Mouse (Mus musculus) heart, postnatal 0 days (tissue): ENCODE data around the gene Rchy1. TPM values are rescaled to one million over a fixed set of nuclear protein-coding genes. Genes with fewer than 3 reads are reported as not detected.
"Not testable (repeated sequence)": the region's sequence is repeated elsewhere in the genome, so short reads cannot be mapped to it uniquely, and the experiment has no call there.

Experiments used
- ATAC-seq: fragments of 200-750 bp; cut with Nextera tagmentation; 2 replicates; pipeline ENCODE4 v1.8.0; 2017; ENCODE audit warnings: low read depth, moderate number of reproducible peaks, moderate library complexity; ENCODE audit not compliant: insufficient read depth
- DNase-seq: peaks from one replicate; pipeline ENCODE4 v3.0.0-alpha.2; 2016; ENCODE audit warnings: low spot score
- H3K27ac ChIP-seq: fragments of 300-500 bp; sonication (generic); 2 replicates; pipeline ENCODE4 v1.5.1; 2014; ENCODE audit warnings: low read depth, mild to moderate bottlenecking
- H3K27me3 ChIP-seq: fragments of 300-500 bp; sonication (generic); 2 replicates; pipeline ENCODE4 v1.6.1; 2014; ENCODE audit warnings: low read length, mixed read lengths; ENCODE audit not compliant: control insufficient read depth, insufficient read depth
- H3K36me3 ChIP-seq: fragments of 300-500 bp; sonication (generic); replicated peaks from 2 replicates; pipeline ENCODE4 v1.6.1; 2014; ENCODE audit warnings: low read length, mixed read lengths; ENCODE audit not compliant: control insufficient read depth, insufficient read depth
- H3K4me1 ChIP-seq: fragments of 300-500 bp; sonication (generic); 2 replicates; pipeline ENCODE4 v1.6.1; 2014; ENCODE audit warnings: antibody characterized with exemption; ENCODE audit not compliant: control insufficient read depth, insufficient read depth
- H3K4me2 ChIP-seq: fragments of 300-500 bp; sonication (generic); 2 replicates; pipeline ENCODE4 v1.6.1; 2014; ENCODE audit warnings: low read depth, mild to moderate bottlenecking, low read length, moderate library complexity
- H3K4me3 ChIP-seq: fragments of 300-500 bp; sonication (generic); 2 replicates; pipeline ENCODE4 v1.5.1; 2014; ENCODE audit warnings: low read depth, low read length
- H3K9ac ChIP-seq: fragments of 300-500 bp; sonication (generic); replicated peaks from 2 replicates; pipeline ENCODE4 v1.6.1; 2014; ENCODE audit warnings: low read depth, low read length, mixed read lengths
- H3K9me3 ChIP-seq: fragments of 300-500 bp; sonication (generic); replicated peaks from 2 replicates; pipeline ENCODE4 v1.6.1; 2016; ENCODE audit warnings: low read length; ENCODE audit not compliant: control insufficient read depth
- CTCF ChIP-seq: IDR thresholded peaks from 2 replicates; pipeline ENCODE4 v1.5.1; 2016; ENCODE audit warnings: antibody characterized with exemption, control low read depth, low read depth
- EP300 ChIP-seq: IDR thresholded peaks from 2 replicates; pipeline ENCODE4 v1.6.1; 2016; ENCODE audit warnings: antibody characterized with exemption, low read depth
- WGBS: fragments of 180-500 bp; shearing (Covaris S2); extraction: QIAGEN DNeasy Blood & Tissue Kit; methylation state at CpG from one replicate; pipeline ENCODE4 v1.1.7; 2014; 5-methylcytosine and 5-hydroxymethylcytosine counted together
- polyA plus RNA-seq: library from polyadenylated mRNA; unstranded; fragments of >200 nt; fragmentation: Nextera tagmentation; extraction: Ambion mirVana; gene quantifications from 2 replicates; pipeline ENCODE4 v1.2.1, GENCODE M21; 2015
- total RNA-seq: library from RNA; depleted of rRNA; stranded (reverse); fragments of >200 nt; gene quantifications from 2 replicates; pipeline ENCODE4 v1.2.3, GENCODE M21; 2014; ENCODE audit warnings: low replicate concordance

Rchy1 gene
- total and polyA plus RNA-seq, 2 experiments from 2014 or later, result 20.4 to 65.8 TPM

DNA sequence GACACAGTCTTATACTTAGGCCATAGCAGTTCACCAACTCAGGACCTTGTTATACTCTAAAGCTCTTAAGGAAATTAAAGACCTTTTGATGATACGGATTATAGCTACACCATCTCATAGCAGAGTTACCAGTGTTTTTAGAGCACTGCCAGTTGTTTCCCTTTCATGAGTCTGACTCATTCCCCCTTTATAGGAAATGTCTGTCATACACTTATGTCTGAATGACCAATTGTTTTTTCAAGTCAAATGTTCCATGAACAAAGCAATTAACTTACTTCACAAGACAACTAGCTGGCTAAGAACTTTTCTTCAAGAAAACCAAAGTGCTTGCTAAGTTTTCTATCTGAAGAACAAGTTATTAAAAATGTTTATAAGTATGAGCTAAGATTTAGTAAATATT is 2.9 kb downstream of the Rchy1 start:
- H3K4me2 ChIP-seq, result peak overlapping the region; percentile 88; the same call in 1 of the 2 replicates
- TF ChIP-seq EP300, result no peak
- TF ChIP-seq CTCF, result no peak
- 56% methylated on average over 1 of the region's 1 CpGs for WGBS

DNA sequence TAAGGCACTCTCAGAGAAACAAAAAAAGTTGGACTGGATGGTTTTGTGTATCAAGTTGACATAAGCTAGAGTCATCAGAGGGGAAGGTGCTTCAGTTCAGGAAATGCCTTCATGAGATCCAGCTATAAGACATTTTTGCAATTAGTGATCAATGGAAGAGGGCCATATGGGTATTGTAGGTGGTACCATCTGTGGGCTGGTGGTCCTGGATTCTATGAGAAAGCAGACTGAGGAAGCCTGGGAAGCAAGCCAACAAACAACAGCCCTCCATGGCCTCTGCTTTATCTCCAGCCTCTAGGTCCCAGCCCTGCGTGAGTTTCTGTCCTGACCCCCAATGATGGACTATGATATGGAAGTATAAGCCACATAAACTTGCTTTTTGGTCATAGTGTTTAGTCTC is 3.8 kb downstream of the Rchy1 start:
- peaks cover 28% of the 10 kb centered on the region for H3K36me3 ChIP-seq
- H3K27ac ChIP-seq, result no peak overlapping the region
- WGBS, result 33% methylated on average over 1 of the region's 1 CpGs
- no peak for TF ChIP-seq CTCF
- TF ChIP-seq EP300, result no peak
- DNase-seq (no peak), ATAC-seq (no peak)
- peaks cover 16% of the 10 kb centered on the region for H3K4me1 ChIP-seq
- no peaks in the 10 kb centered on the region for H3K9me3 ChIP-seq
- H3K27me3 ChIP-seq, result no peaks in the 10 kb centered on the region
- H3K4me3 ChIP-seq, result no peak overlapping the region
- no peak overlapping the region for H3K9ac ChIP-seq
- H3K4me2 ChIP-seq, result no peak overlapping the region

More for the DNA sequence above, 2.9 kb downstream of the Rchy1 start:
- peaks cover 16% of the 10 kb centered on the region for H3K4me1 ChIP-seq
- H3K9ac ChIP-seq, result no peak overlapping the region
- DNase-seq, result peak; percentile 21
- peaks cover 20% of the 10 kb centered on the region for H3K36me3 ChIP-seq
- no peaks in the 10 kb centered on the region for H3K9me3 ChIP-seq
- H3K4me3 ChIP-seq, result no peak overlapping the region
- no peaks in the 10 kb centered on the region for H3K27me3 ChIP-seq
- ATAC-seq, result no peak
- peak overlapping the region; percentile 46; the same call in 1 of the 2 replicates for H3K27ac ChIP-seq

DNA sequence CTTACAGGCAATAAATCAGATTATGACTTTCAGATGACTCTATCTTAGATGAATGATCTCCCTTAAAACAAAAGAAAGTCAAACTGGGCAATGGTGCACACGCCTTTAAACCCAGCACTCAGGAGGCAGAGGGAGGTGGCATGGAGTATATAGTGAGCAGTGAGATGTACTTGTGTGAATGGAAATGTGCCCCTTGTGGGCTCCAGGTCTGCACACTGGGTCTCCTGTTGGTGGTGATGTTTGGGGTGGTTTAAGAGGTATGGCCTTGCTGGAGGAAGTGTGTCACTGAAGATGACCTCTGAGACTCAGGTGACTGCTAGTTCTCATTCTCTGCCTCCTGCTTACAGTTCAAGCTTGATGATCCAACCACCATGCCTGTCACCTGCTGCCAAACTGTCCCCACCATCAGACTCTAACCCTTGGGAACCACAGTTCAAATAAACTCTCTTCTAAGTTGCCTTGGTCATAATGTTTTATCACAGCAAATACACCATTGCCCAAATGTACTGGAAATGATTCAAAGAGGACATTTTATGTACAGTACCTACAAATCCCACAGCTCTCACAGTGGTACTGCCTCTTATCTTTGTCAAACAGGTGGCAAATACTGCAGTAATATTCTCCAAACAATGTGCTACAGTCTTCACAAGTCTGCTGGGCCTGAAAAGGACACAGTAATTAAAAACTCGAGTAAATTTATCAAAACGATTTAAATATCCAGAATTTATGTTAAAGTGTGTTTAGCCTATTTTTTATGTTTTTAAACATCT is 5.7 kb downstream of the Rchy1 start:
- Histone ChIP-seq H3K4me1 (peaks cover 16% of the 10 kb centered on the region), H3K27me3 (no peaks in the 10 kb centered on the region), H3K9me3 (no peaks in the 10 kb centered on the region), H3K4me2 (no peak overlapping the region), H3K9ac (no peak overlapping the region), H3K36me3 (peaks cover 44% of the 10 kb centered on the region), H3K27ac (no peak overlapping the region), H3K4me3 (no peak overlapping the region)
- DNase-seq, result no peak
- ATAC-seq, result no peak
- TF ChIP-seq EP300, result no peak
- TF ChIP-seq CTCF, result no peak
- 89% methylated on average over 3 of the region's 3 CpGs for WGBS

- no peaks in the 10 kb centered on the region for H3K9me3 ChIP-seq
- no peaks in the 10 kb centered on the region for H3K27me3 ChIP-seq
- H3K4me3 ChIP-seq, result no peak overlapping the region
- DNase-seq (no peak), ATAC-seq (no peak)
- peaks cover 71% of the 10 kb centered on the region for H3K36me3 ChIP-seq
- H3K9ac ChIP-seq, result no peak overlapping the region
- H3K4me2 ChIP-seq, result no peak overlapping the region
- TF ChIP-seq CTCF (peak; percentile 38), EP300 (no peak)
- no peaks in the 10 kb centered on the region for H3K4me1 ChIP-seq
- H3K27ac ChIP-seq, result no peak overlapping the region
These were observed 11.5 kb downstream of the Rchy1 start for GRCm38 (mm10) chr5:91951404-91951803.

DNA sequence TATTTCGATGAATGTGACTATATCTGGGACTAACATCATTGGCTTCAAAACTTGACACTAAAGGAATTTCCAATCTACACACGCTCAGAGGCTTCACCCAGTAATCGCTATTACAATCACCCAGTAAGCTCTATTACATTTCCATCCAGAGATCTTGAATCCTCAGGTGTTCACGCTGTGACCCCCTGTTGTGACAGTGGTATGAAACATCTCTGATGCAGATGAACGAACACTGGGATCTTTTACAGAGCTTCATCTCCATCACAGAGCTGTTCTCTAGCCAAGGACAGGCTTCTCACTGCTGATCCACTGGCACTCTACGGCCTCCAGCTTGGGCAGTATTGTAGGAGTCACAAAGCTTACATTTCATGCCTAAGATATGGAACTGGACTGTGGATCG is 13.4 kb downstream of the Rchy1 start:
- WGBS, result 94% methylated on average over 7 of the region's 7 CpGs
- Histone ChIP-seq H3K4me3 (no peak overlapping the region), H3K4me1 (no peaks in the 10 kb centered on the region), H3K27me3 (no peaks in the 10 kb centered on the region), H3K4me2 (no peak overlapping the region), H3K27ac (no peak overlapping the region), H3K9ac (no peak overlapping the region), H3K9me3 (no peaks in the 10 kb centered on the region), H3K36me3 (peaks cover 60% of the 10 kb centered on the region)
- ATAC-seq (no peak), DNase-seq (no peak)
- TF ChIP-seq CTCF (no peak), EP300 (no peak)

DNA sequence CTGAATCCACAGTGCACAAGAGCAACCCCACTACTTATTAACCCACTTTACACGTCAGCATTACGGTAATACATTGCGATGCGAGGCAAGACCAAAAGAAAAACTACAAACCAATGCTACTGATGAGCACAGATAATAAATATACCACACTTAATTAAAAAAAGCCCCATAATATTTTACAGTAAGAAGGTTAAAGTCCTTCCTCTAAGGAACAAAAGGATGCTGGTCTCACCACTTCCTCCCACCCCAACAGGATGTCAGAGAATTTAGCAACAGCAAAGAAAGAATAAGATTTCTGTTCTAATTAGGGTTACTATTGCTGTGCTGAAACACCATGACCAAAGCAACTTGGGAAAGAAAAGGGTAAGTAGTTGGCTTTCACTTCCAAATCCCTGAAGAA is 15.9 kb downstream of the Rchy1 start:
- TF ChIP-seq EP300 (no peak), CTCF (no peak)
- Histone ChIP-seq H3K4me3 (no peak overlapping the region), H3K9me3 (no peaks in the 10 kb centered on the region), H3K9ac (no peak overlapping the region), H3K4me2 (no peak overlapping the region), H3K27ac (no peak overlapping the region), H3K27me3 (no peaks in the 10 kb centered on the region), H3K36me3 (peaks cover 40% of the 10 kb centered on the region), H3K4me1 (no peaks in the 10 kb centered on the region)
- DNase-seq (no peak), ATAC-seq (no peak)
- WGBS, result 96% methylated on average over 4 of the region's 4 CpGs

DNA sequence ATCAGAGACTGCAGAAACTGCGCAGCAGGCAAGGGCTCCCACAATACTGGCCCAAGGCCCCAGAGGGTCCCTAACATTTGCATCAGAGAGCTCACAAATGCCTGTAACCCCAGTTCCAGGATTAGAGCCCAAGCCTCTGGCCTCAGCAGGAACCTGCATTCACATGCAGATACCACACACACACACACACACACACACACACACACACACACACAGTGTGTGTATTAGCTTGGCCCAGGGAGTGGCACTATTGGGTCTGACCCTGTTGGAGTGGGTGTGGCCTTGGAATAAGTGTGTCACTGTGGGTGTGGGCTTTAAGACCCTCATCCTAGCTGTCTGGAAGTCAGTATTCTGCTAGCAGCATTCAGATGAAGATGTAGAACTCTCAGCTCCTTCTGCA is 17.3 kb downstream of the Rchy1 start:
- H3K4me1 ChIP-seq, H3K4me2 ChIP-seq, H3K27me3 ChIP-seq, ATAC-seq, DNase-seq, H3K27ac ChIP-seq, H3K9ac ChIP-seq, H3K9me3 ChIP-seq, H3K4me3 ChIP-seq: not testable (repeated sequence)
- peaks cover 31% of the 10 kb centered on the region for H3K36me3 ChIP-seq
- 81% methylated on average over 1 of the region's 1 CpGs for WGBS
